Mouse (Mus musculus) CH12.LX (cell line): ENCODE data around the gene Coa7. TPM values are rescaled to one million over a fixed set of nuclear protein-coding genes. Genes with fewer than 3 reads are reported as not detected.

ENCODE experiments used
- DNase-seq: peaks from one replicate; pipeline ENCODE4 v3.0.0-alpha.2; 2013; ENCODE audit errors: extremely low read depth
- H3K27ac ChIP-seq: 2 replicates; pipeline ENCODE4 v1.5.1; 2012; ENCODE audit warnings: low read depth, mild to moderate bottlenecking, control low read depth, moderate library complexity; ENCODE audit not compliant: insufficient read depth
- H3K27me3 ChIP-seq: replicated peaks from 2 replicates; pipeline ENCODE3; 2012; ENCODE audit warnings: inconsistent platforms
- H3K36me3 ChIP-seq, 2 experiments: replicated peaks in 1 of 2; 2 replicates each; pipeline versions ENCODE3 to v1.6.1; 2012; ENCODE audit warnings: inconsistent platforms in 1 of 2, low read length in 1 of 2, mild to moderate bottlenecking in 1 of 2, mixed read lengths in 1 of 2, moderate library complexity in 1 of 2; ENCODE audit not compliant: control insufficient read depth in 1 of 2, insufficient read depth in 1 of 2
- H3K4me1 ChIP-seq, 2 experiments: 2 replicates each; pipeline ENCODE4 v1.6.1; 2012; ENCODE audit warnings: inconsistent platforms in 1 of 2, moderate library complexity in 1 of 2; ENCODE audit not compliant: insufficient read depth in 2 of 2, control insufficient read depth in 1 of 2
- H3K4me2 ChIP-seq: 2 replicates; pipeline ENCODE4 v1.6.1; 2012; ENCODE audit warnings: low read depth, mild to moderate bottlenecking, control low read depth; ENCODE audit not compliant: poor library complexity, insufficient read depth, severe bottlenecking
- H3K4me3 ChIP-seq, 3 experiments: fragments of 150-350 bp in 1 of 3; sonication (generic) in 1 of 3; replicated peaks in 1 of 3; 2 replicates each; pipeline versions ENCODE3 to v1.5.1; 2011 to 2012; ENCODE audit warnings: low read depth in 2 of 3, low read length in 2 of 3, mild to moderate bottlenecking in 2 of 3, moderate library complexity in 2 of 3, control low read depth in 1 of 3, improper control_type of control experiment in 1 of 3, inconsistent platforms in 1 of 3, mixed read lengths in 1 of 3; ENCODE audit not compliant: poor library complexity in 1 of 3
- H3K79me2 ChIP-seq: replicated peaks from 2 replicates; pipeline ENCODE4 v1.6.1; 2012; ENCODE audit warnings: mild to moderate bottlenecking, moderate library complexity; ENCODE audit not compliant: control insufficient read depth, poor library complexity, insufficient read depth, severe bottlenecking; ENCODE audit errors: extremely low read depth
- H3K9ac ChIP-seq: 2 replicates; pipeline ENCODE4 v1.6.1; 2012; ENCODE audit warnings: low read depth, mild to moderate bottlenecking, control low read depth, moderate library complexity; ENCODE audit not compliant: insufficient read depth
- H3K9me3 ChIP-seq: replicated peaks from 2 replicates; pipeline ENCODE3; 2012; ENCODE audit warnings: low read length, inconsistent platforms, mixed read lengths
- BHLHE40 ChIP-seq: IDR thresholded peaks from 2 replicates; pipeline ENCODE4 v1.6.1; 2011; ENCODE audit warnings: mild to moderate bottlenecking, low read depth, low read length, improper control_type of control experiment
- CHD1 ChIP-seq: IDR thresholded peaks from 2 replicates; pipeline ENCODE4 v1.6.1; 2012; ENCODE audit warnings: low read depth, low read length, improper control_type of control experiment, inconsistent platforms
- CHD2 ChIP-seq: IDR thresholded peaks from 2 replicates; pipeline ENCODE4 v1.6.1; 2011; ENCODE audit warnings: low read length, improper control_type of control experiment
- CTCF ChIP-seq, 2 experiments: IDR thresholded peaks in 1 of 2; conservative IDR thresholded peaks in 1 of 2; 2 replicates each; pipeline ENCODE4 v1.5.1; 2011 to 2012; ENCODE audit warnings: low read depth in 2 of 2, low read length in 2 of 2, improper control_type of control experiment in 1 of 2, inconsistent platforms in 1 of 2, mild to moderate bottlenecking in 1 of 2, moderate library complexity in 1 of 2
- E2F4 ChIP-seq: IDR thresholded peaks from 2 replicates; pipeline ENCODE4 v1.6.1; 2011; ENCODE audit warnings: low read depth, low read length, improper control_type of control experiment; ENCODE audit not compliant: insufficient replicate concordance
- ELF1 ChIP-seq: IDR thresholded peaks from 2 replicates; pipeline ENCODE4 v1.6.1; 2014; ENCODE audit warnings: low read depth, mild to moderate bottlenecking, inconsistent platforms, low read length, improper control_type of control experiment
- EP300 ChIP-seq: IDR thresholded peaks from 2 replicates; pipeline ENCODE4 v1.6.1; 2011; ENCODE audit warnings: low read length, improper control_type of control experiment
- ETS1 ChIP-seq: conservative IDR thresholded peaks from 2 replicates; pipeline ENCODE4 v1.6.1; 2012; ENCODE audit warnings: low read depth, mild to moderate bottlenecking, inconsistent platforms, low read length, improper control_type of control experiment, moderate library complexity
- GABPA ChIP-seq: IDR thresholded peaks from 2 replicates; pipeline ENCODE4 v1.6.1; 2012; ENCODE audit warnings: low read depth, low read length, improper control_type of control experiment, inconsistent platforms; ENCODE audit not compliant: insufficient replicate concordance
- JUN ChIP-seq: IDR thresholded peaks from 2 replicates; pipeline ENCODE4 v1.6.1; 2011; ENCODE audit warnings: low read depth, mild to moderate bottlenecking, low read length, improper control_type of control experiment, moderate library complexity; ENCODE audit not compliant: insufficient read depth
- JUND ChIP-seq: conservative IDR thresholded peaks from 2 replicates; pipeline ENCODE4 v1.6.1; 2011; ENCODE audit warnings: low read depth, low read length, improper control_type of control experiment
- KAT2A ChIP-seq: IDR thresholded peaks from 2 replicates; pipeline ENCODE4 v1.6.1; 2012; ENCODE audit warnings: low read length, improper control_type of control experiment, inconsistent platforms; ENCODE audit not compliant: insufficient replicate concordance
- MAFK ChIP-seq: IDR thresholded peaks from 2 replicates; pipeline ENCODE4 v1.6.1; 2011; ENCODE audit warnings: low read length, improper control_type of control experiment; ENCODE audit not compliant: insufficient replicate concordance
- MAX ChIP-seq: IDR thresholded peaks from 2 replicates; pipeline ENCODE4 v1.6.1; 2011; ENCODE audit warnings: low read length, improper control_type of control experiment
- MEF2A ChIP-seq: IDR thresholded peaks from 2 replicates; pipeline ENCODE4 v1.6.1; 2014; ENCODE audit warnings: low read depth, mild to moderate bottlenecking, inconsistent platforms, low read length, improper control_type of control experiment, borderline replicate concordance
- MXI1 ChIP-seq: IDR thresholded peaks from 2 replicates; pipeline ENCODE4 v1.6.1; 2011; ENCODE audit warnings: mild to moderate bottlenecking, low read depth, low read length, improper control_type of control experiment
- MYC ChIP-seq: IDR thresholded peaks from 2 replicates; pipeline ENCODE4 v1.6.1; 2011; ENCODE audit warnings: low read depth, mild to moderate bottlenecking, improper control_type of control experiment, low read length
- NELFE ChIP-seq: IDR thresholded peaks from 2 replicates; pipeline ENCODE4 v1.6.1; 2011; ENCODE audit warnings: low read depth, low read length, improper control_type of control experiment
- NRF1 ChIP-seq: IDR thresholded peaks from 2 replicates; pipeline ENCODE4 v1.6.1; 2014; ENCODE audit warnings: low read depth, mild to moderate bottlenecking, inconsistent platforms, low read length, improper control_type of control experiment, moderate library complexity
- PAX5 ChIP-seq: IDR thresholded peaks from 2 replicates; pipeline ENCODE4 v1.6.1; 2012; ENCODE audit warnings: low read length, inconsistent platforms, mixed read lengths
- POLR2A ChIP-seq: IDR thresholded peaks from 2 replicates; pipeline ENCODE4 v1.6.1; 2011; ENCODE audit warnings: low read depth, mild to moderate bottlenecking, improper control_type of control experiment, low read length
- RAD21 ChIP-seq: IDR thresholded peaks from 2 replicates; pipeline ENCODE4 v1.6.1; 2011; ENCODE audit warnings: low read depth, mild to moderate bottlenecking, low read length, improper control_type of control experiment, moderate library complexity
- RCOR1 ChIP-seq: conservative IDR thresholded peaks from 2 replicates; pipeline ENCODE4 v1.6.1; 2012; ENCODE audit warnings: low read depth, mild to moderate bottlenecking, inconsistent platforms, low read length, improper control_type of control experiment
- SIN3A ChIP-seq: IDR thresholded peaks from 2 replicates; pipeline ENCODE4 v1.6.1; 2012; ENCODE audit warnings: low read length, improper control_type of control experiment, inconsistent platforms
- SMC3 ChIP-seq: IDR thresholded peaks from 2 replicates; pipeline ENCODE4 v1.6.1; 2011; ENCODE audit warnings: low read depth, low read length, improper control_type of control experiment
- TBP ChIP-seq: conservative IDR thresholded peaks from 2 replicates; pipeline ENCODE4 v1.6.1; 2011; ENCODE audit warnings: low read depth, low read length, improper control_type of control experiment
- TCF12 ChIP-seq: IDR thresholded peaks from 2 replicates; pipeline ENCODE4 v1.6.1; 2014; ENCODE audit warnings: low read depth, mild to moderate bottlenecking, inconsistent platforms, low read length, improper control_type of control experiment
- UBTF ChIP-seq: IDR thresholded peaks from 2 replicates; pipeline ENCODE4 v1.6.1; 2012; ENCODE audit warnings: low read depth, mild to moderate bottlenecking, inconsistent platforms, low read length, improper control_type of control experiment, moderate library complexity
- USF2 ChIP-seq: conservative IDR thresholded peaks from 2 replicates; pipeline ENCODE4 v1.6.1; 2011; ENCODE audit warnings: low read depth, low read length, improper control_type of control experiment
- ZC3H11A ChIP-seq: IDR thresholded peaks from 2 replicates; pipeline ENCODE4 v1.6.1; 2012; ENCODE audit warnings: low read depth, mild to moderate bottlenecking, inconsistent platforms, low read length, improper control_type of control experiment
- ZKSCAN1 ChIP-seq: IDR thresholded peaks from 2 replicates; pipeline ENCODE4 v1.6.1; 2012; ENCODE audit warnings: low read depth, inconsistent platforms, low read length, improper control_type of control experiment, borderline replicate concordance
- ZMIZ1 ChIP-seq: IDR thresholded peaks from 2 replicates; pipeline ENCODE4 v1.6.1; 2012; ENCODE audit warnings: low read depth, mild to moderate bottlenecking, inconsistent platforms, low read length, improper control_type of control experiment
- ZNF384 ChIP-seq: IDR thresholded peaks from 2 replicates; pipeline ENCODE4 v1.6.1; 2012; ENCODE audit warnings: low read depth, low read length, improper control_type of control experiment, inconsistent platforms
- dilution Hi-C: fragments of 300-500 bp; cut with MboI; formaldehyde crosslinking; loops from 2 replicates; pipeline ENCODE4 v1.14.3; 2020; ENCODE audit warnings: low sequenced_read_pairs; ENCODE audit not compliant: extremely low pct_unique_long_range_greater_than_20kb, extremely low pct_ligation_motif_present
- in situ Hi-C: fragments of 300-500 bp; cut with MboI; formaldehyde crosslinking; loops from 3 replicates; pipeline ENCODE4 v1.14.3; 2019; ENCODE audit warnings: low sequenced_read_pairs, low pct_ligation_motif_present, low pct_unique_long_range_greater_than_20kb, mixed read lengths
- polyA plus RNA-seq: library from polyadenylated mRNA; unstranded; fragments of >175 nt; gene quantifications from 2 replicates; pipeline ENCODE4 v1.2.1, GENCODE M21; 2012; ENCODE audit warnings: low read depth; ENCODE audit not compliant: insufficient read length
- total RNA-seq, 2 experiments: library from RNA; depleted of rRNA; stranded (reverse); fragments of 300-350 nt in 1 of 2; fragments of >200 nt in 1 of 2; gene quantifications; 2 replicates each; pipeline ENCODE4 v1.2.3; 2012 to 2014

Gene Coa7
- total and polyA plus RNA-seq, 3 experiments = 18.7 to 73.8 (median 24.2) TPM

DNA sequence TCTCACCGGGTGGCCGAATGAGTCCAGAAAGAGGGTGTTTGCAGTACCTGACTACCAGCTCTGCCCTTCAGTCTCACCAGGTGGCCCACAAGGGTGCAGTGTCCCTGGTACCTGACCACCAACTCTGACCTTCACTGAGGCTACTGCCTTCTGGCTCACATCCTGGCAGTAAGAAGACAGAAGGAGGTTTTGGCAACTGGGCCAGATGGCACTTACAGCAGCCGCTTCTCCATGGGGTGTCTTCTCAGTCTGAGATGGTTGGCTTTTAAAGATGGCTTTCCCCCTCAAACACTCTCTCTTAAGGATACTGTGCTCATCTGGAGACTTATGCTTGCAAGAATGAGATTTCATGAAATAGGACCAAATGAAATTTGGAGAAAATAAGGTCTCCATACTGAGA is 51.5 kb downstream of the Coa7 start:
- Histone ChIP-seq H3K4me2 (no peak overlapping the region), H3K36me3 (no peaks in the 10 kb centered on the region), H3K79me2 (no peaks in the 10 kb centered on the region), H3K9ac (no peak overlapping the region), H3K4me1 (peaks cover 10 to 11% of the 10 kb centered on the region in 2 experiments), H3K27ac (no peak overlapping the region), H3K27me3 (no peaks in the 10 kb centered on the region), H3K4me3 (no peak overlapping the region), H3K9me3 (no peaks in the 10 kb centered on the region)
- TF ChIP-seq MYC = no peak
- no peak for TF ChIP-seq SMC3
- TF ChIP-seq UBTF = no peak
- no peak for TF ChIP-seq BHLHE40
- dilution Hi-C loops (no loop called here), in situ Hi-C loops (no loop called here)
- no peak for DNase-seq

- in situ Hi-C loops = no loop called here
- Histone ChIP-seq H3K9me3 (no peaks in the 10 kb centered on the region), H3K4me2 (peak overlapping the region; percentile 27; the same call in 1 of the 2 replicates), H3K79me2 (no peaks in the 10 kb centered on the region), H3K27me3 (no peaks in the 10 kb centered on the region), H3K36me3 (no peaks in the 10 kb centered on the region), H3K4me3 (no peak overlapping the region), H3K27ac (0 out of 2 replicates have a peak overlapping the region, but pooled peaks have one; percentile 10), H3K4me1 (peaks cover 10 to 11% of the 10 kb centered on the region in 2 experiments), H3K9ac (no peak overlapping the region)
- peak; percentile 40 for DNase-seq
- dilution Hi-C loops = no loop called here
- no peak for TF ChIP-seq ZC3H11A
- TF ChIP-seq SIN3A = 0 out of 2 replicates have a peak, but pooled peaks have one; percentile 42
- TF ChIP-seq CHD1 = no peak
- no peak for TF ChIP-seq MEF2A
- peak; percentile 28; the same call in 1 of the 2 replicates for TF ChIP-seq TCF12
- TF ChIP-seq GABPA = no peak
- no peak for TF ChIP-seq SMC3
- no peak for TF ChIP-seq MAFK
- TF ChIP-seq JUND = no peak
- TF ChIP-seq POLR2A = no peak
- TF ChIP-seq ETS1 = peak; percentile 89
- no peak for TF ChIP-seq RCOR1
- TF ChIP-seq CHD2 = no peak
- no peak for TF ChIP-seq ZKSCAN1
- TF ChIP-seq ZMIZ1 = no peak
- no peak for TF ChIP-seq ZNF384
- peak; percentile 51 for TF ChIP-seq EP300
- no peak for TF ChIP-seq PAX5
- TF ChIP-seq NELFE = no peak
- TF ChIP-seq RAD21 = no peak
- no peak for TF ChIP-seq E2F4
- no peak for TF ChIP-seq MAX
- no peak for TF ChIP-seq USF2
- no peak for TF ChIP-seq CTCF (conservative IDR thresholded peaks at IDR 0.05 in 1 of 2, IDR thresholded peaks at IDR 0.05 in 1 of 2; ENCODE audit: low read depth in 2 of 2, low read length in 2 of 2)
- no peak for TF ChIP-seq NRF1
- TF ChIP-seq UBTF = no peak
- TF ChIP-seq MYC = no peak
- no peak for TF ChIP-seq KAT2A
- TF ChIP-seq JUN = no peak
- TF ChIP-seq TBP = no peak
- no peak for TF ChIP-seq BHLHE40
- TF ChIP-seq MXI1 = no peak
- 0 out of 2 replicates have a peak, but pooled peaks have one; percentile 20 for TF ChIP-seq ELF1
These were observed 52.2 kb downstream of the Coa7 start for GRCm38 (mm10) chr4:108380146-108380545.
